Mouse (Mus musculus) pancreas, adult 10 weeks (tissue): Measurements from ENCODE around the gene Hspa14. TPM values are rescaled to one million over a fixed set of nuclear protein-coding genes. Genes with fewer than 3 reads are reported as not detected.

Experiments used
- polyA plus RNA-seq: library from polyadenylated mRNA; stranded (reverse); fragments of 350-450 nt; fragmentation: Illumina TruSeq; extraction: RNeasy Lipid Tissue Mini Kit (QIAGEN cat#74804); gene quantifications from one replicate; pipeline ENCODE4 v1.2.3, GENCODE M21; 2015; ENCODE audit warnings: low read depth, low replicate concordance; ENCODE audit not compliant: insufficient read depth

The Hspa14 gene
- 6.8 TPM for polyA plus RNA-seq

DNA sequence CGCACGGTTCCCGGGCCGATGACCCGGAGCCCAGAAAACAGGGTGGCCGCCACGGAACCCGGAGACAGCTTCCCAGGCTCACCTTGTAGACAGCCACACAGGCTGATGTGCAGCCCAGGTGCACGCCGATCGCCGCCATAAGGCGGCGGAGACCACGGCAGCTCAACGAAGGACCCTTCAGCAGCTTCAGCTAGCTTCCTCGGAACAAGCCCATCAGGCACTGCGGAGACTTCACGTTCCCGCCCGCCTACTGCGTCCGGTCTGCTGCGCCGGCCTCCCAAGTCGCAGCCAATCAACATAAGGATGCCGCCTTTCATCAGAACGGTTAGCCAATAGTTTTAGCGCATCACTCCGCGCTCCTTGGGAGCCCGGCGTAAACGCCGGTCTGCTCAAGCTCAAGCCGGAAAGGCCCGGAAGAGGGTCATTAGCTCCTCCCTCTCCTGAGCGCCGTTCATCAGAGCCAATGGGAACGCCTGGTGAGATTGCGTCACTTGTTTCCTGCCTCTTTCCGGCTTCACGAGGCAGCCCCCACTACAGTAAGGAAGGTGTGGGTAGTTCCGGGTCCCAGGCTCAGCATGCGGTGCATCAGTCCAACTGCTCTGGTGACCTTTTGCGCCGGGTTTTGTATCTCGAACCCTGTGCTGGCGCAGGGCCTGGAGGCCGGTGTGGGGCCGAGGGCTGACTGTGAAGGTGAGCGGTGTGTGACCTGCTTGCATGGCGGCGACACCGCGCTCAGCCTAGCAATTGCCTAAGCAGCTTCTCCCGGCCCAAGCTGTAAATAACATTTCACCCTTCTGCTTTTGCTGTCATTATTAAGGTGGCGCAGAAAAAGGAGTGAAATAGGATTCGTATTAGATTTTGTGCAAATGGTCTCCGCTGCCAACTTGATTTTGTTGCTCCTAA lies at the start of gene Hspa14, which contains the start of the genes Gm45902 and Cdnf:
Gene Hspa14, minus strand, starts transcription at position 263 of the 903 bp plus-strand sequence.
Gene Gm45902, minus strand, starts transcription at position 239 of the 903 bp plus-strand sequence.
Gene Cdnf, plus strand, starts transcription at position 479 of the 903 bp plus-strand sequence.

DNA sequence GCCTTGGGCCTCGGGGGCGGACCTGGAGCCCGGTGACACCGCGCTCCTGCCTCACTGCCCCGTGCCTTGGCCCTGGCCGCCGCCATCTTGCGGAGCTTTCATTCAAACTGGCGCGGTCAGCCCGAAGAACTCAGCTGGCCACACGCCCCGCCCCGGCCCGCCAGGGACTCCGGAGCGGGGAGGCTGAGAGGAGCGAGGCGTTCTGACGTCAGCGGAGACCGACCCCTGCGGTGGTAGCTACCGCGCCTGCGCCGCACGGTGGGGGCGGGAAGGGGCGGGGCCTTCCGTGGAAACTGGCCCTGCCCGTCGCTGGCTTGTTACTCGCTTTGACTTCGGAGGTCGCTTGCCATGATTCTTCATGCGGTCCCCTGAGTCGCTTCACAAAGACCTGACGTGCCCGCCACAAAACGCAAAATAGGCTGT lies 37.7 kb downstream of the Hspa14 start, which contains the start of gene Suv39h2:
Gene Suv39h2, minus strand, starts transcription at position 171 of the 423 bp plus-strand sequence.

Other genes with a start within 250 kb of the Hspa14 start
- 7.4 TPM for gene Nmt2, start 228.6 kb downstream of the Hspa14 start, polyA plus RNA-seq
- gene Rpp38, start 180.2 kb downstream of the Hspa14 start, polyA plus RNA-seq = 4.8 TPM
- not detected for gene Acbd7, start 176.6 kb downstream of the Hspa14 start, polyA plus RNA-seq
- not detected for gene Olah, start 115.6 kb downstream of the Hspa14 start, polyA plus RNA-seq
- gene Meig1, start 90.2 kb downstream of the Hspa14 start, polyA plus RNA-seq = not detected
- 2.3 TPM for gene Dclre1c, start 88.7 kb downstream of the Hspa14 start, polyA plus RNA-seq
- 0.50 TPM for gene Suv39h2, start 37.8 kb downstream of the Hspa14 start, polyA plus RNA-seq
- 0.55 TPM for gene Gm45902, start within 50 bp of the Hspa14 start, polyA plus RNA-seq
- gene Cdnf, start 216 bp upstream of the Hspa14 start, polyA plus RNA-seq = not detected
- 6.4 TPM for gene Fam107b, start 57.7 kb upstream of the Hspa14 start, polyA plus RNA-seq